Mouse (Mus musculus): ENCODE measurements at regions not wholly inside any gene's neighbourhood (a gene's known extent, or its start where the extent isn't known, plus 50 kb on each side); places are given as distances from the start of the nearest gene placed in this dataset.
"Not testable (repeated sequence)": the region's sequence is repeated elsewhere in the genome, so short reads cannot be mapped to it uniquely, and the experiment has no call there.

DNA sequence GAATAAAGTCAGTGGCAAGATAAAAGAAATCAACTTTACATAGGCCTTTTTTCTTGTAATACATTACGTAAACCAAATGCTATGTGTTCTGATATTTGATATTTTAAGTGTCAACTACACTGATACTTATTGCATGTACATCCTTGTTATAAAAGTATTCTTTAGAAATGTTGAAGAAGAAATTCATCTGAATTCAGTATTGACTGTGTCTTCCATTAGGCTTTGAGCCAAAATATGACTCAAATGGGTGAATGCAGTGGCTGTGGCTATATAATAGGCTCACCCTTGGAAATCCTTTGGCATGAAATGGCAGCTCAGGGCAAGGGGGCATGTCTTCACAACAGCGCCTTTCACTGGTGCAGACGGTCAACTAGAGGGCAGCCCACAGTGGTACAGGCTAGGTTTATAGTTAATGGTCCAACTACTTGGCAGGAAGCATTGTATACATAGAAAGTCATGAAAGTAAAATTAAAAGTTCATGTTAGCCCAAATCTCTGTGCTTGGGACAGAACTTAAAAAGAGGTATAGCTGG lies 217.9 kb downstream of the Cetn3 start:
- H3K4me3 ChIP-seq (ENCODE audit: low read depth, low read length) = no peak overlapping the region
- no peak overlapping the region for H3K27ac ChIP-seq (ENCODE audit: low read length)
- WGBS = 84% methylated on average over 3 of the region's 3 CpGs
- no peak for ATAC-seq
- no peaks in the 10 kb centered on the region for H3K36me3 ChIP-seq (ENCODE audit: control insufficient read depth, insufficient read depth, low read length)
- no peak overlapping the region for H3K9ac ChIP-seq (ENCODE audit: low read depth, low read length)
- no peaks in the 10 kb centered on the region for H3K9me3 ChIP-seq (replicated peaks; ENCODE audit: control insufficient read depth, low read length, poor library complexity, severe bottlenecking)
- no peak overlapping the region for H3K4me2 ChIP-seq (ENCODE audit: low read length)
- no peaks in the 10 kb centered on the region for H3K4me1 ChIP-seq (ENCODE audit: control insufficient read depth, insufficient read depth, low read length)
- H3K27me3 ChIP-seq (ENCODE audit: control insufficient read depth, insufficient read depth, low read depth, low read length) = no peaks in the 10 kb centered on the region

DNA sequence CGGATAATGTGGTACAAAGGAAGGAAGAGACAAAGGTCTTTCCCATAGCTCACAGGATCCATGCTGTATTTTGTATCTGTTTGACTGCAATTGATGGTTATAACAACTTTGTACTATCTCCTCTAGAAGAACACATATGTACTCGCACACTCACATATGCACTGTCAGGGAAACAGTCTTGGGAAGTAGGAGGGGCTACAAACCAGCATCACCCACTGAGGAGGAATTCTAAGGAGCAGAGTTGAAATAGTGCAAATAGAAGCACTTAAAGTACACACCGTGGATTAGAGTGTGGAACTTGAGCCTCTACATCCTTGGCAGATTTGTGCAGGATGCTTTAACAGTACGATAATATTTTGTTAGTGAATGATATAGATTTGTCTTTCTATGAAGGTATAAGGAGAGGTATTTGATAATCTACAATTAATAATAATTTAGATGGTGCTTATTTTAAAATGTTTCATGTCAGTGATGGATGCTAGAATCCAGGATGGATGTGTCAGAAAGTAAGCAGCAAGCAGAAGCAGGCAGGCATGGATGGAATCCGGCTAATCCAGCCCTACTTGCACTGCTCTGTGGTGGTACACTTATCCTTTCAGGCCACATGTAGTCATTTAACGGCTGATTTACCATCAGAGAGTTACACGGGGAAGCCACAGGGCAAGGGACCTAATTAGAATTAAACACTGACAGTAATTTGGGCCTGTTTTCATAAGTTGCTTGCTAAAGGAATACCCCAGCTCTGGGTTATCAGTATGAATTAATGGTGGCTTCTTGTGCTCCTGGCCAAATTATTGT lies 223.3 kb downstream of the Cetn3 start:
- Histone ChIP-seq H3K4me3 (ENCODE audit: low read depth, low read length) (no peak overlapping the region), H3K27me3 (ENCODE audit: control insufficient read depth, insufficient read depth, low read depth, low read length) (no peaks in the 10 kb centered on the region), H3K36me3 (ENCODE audit: control insufficient read depth, insufficient read depth, low read length) (no peaks in the 10 kb centered on the region), H3K4me1 (ENCODE audit: control insufficient read depth, insufficient read depth, low read length) (no peaks in the 10 kb centered on the region), H3K4me2 (ENCODE audit: low read length) (no peak overlapping the region), H3K9me3 (replicated peaks; ENCODE audit: control insufficient read depth, low read length, poor library complexity, severe bottlenecking) (no peaks in the 10 kb centered on the region), H3K27ac (ENCODE audit: low read length) (no peak overlapping the region), H3K9ac (ENCODE audit: low read depth, low read length) (no peak overlapping the region)
- 48% methylated on average over 7 of the region's 7 CpGs for WGBS
- peak; percentile 75 for ATAC-seq

DNA sequence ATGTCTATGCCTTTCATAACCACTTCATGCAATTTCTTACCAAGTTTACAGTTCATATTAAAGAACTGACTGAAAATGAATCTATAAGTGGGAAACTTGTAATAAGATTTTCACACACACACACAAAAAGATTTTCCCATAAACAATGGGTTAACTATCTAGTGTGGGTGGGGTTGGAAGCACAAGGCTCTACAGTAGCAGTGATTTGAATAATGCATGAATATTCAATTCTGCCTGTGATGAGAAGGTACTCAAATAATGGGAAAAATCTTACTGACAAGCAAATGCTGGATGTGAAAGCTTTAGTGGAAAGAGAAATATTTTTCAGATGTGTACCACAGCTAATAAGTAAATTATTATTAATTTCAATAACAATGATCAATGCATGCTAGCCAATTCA lies 224.3 kb downstream of the Cetn3 start:
- no peak overlapping the region for H3K9ac ChIP-seq (ENCODE audit: low read depth, low read length)
- ATAC-seq = no peak
- no peaks in the 10 kb centered on the region for H3K27me3 ChIP-seq (ENCODE audit: control insufficient read depth, insufficient read depth, low read depth, low read length)
- H3K4me2 ChIP-seq (ENCODE audit: low read length) = no peak overlapping the region
- no peak overlapping the region for H3K27ac ChIP-seq (ENCODE audit: low read length)
- H3K9me3 ChIP-seq (replicated peaks; ENCODE audit: control insufficient read depth, low read length, poor library complexity, severe bottlenecking) = no peaks in the 10 kb centered on the region
- H3K4me1 ChIP-seq (ENCODE audit: control insufficient read depth, insufficient read depth, low read length) = no peaks in the 10 kb centered on the region
- H3K4me3 ChIP-seq (ENCODE audit: low read depth, low read length) = no peak overlapping the region
- no peaks in the 10 kb centered on the region for H3K36me3 ChIP-seq (ENCODE audit: control insufficient read depth, insufficient read depth, low read length)

DNA sequence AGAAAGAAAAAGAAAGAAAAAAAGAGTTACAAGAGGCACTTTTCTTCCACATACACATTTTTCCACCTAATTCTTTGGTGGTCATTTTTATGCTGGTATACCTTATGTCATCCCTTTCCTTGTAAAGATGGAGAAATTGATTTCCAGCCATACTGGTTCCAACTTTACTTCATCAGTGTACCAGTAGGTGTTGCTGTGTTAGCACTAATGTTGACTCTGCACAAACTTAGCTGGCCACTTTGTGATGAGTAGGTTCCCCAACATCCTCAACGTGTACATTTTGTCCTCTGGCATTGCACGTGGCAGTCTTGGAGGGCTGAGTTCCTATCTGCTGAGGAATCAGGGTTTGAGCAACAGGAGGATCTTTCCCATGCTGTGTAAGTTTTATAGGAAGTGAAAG lies 256.7 kb downstream of the Cetn3 start:
- Histone ChIP-seq H3K4me1 (ENCODE audit: control insufficient read depth, insufficient read depth, low read length) (no peaks in the 10 kb centered on the region), H3K9ac (ENCODE audit: low read depth, low read length) (no peak overlapping the region), H3K4me3 (ENCODE audit: low read depth, low read length) (no peak overlapping the region), H3K36me3 (ENCODE audit: control insufficient read depth, insufficient read depth, low read length) (no peaks in the 10 kb centered on the region), H3K4me2 (ENCODE audit: low read length) (no peak overlapping the region), H3K27me3 (ENCODE audit: control insufficient read depth, insufficient read depth, low read depth, low read length) (no peaks in the 10 kb centered on the region), H3K27ac (ENCODE audit: low read length) (no peak overlapping the region), H3K9me3 (replicated peaks; ENCODE audit: control insufficient read depth, low read length, poor library complexity, severe bottlenecking) (no peaks in the 10 kb centered on the region)
- no peak for ATAC-seq
- WGBS = 48% methylated on average over 2 of the region's 2 CpGs

DNA sequence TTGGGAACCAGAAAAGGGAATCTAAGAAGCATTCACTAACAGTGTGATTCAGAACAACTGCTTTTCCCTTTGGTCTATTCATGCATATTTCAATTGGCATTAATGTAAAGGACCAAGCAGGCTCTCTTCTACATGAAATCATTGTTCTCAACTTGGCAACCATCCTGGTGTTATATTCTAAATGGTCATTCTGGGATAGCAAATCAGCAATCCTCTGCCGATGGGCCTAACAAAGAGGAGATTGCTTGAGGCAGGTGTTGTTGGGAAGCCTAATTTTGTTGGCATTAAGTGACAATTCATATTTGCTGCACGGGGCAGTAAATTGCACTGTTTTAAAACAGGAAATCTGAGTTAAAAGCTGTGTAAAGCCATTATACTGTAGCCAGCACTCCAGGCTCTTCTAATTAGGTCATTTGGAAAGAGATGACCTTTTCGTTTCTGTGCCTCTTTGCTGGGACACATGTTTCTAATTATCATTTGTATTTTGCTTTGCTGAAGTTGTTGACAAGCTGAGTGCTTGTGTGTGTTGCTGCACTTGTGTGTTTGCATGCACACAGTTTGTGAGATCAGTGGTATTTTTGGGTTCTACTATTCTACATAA lies 275.4 kb downstream of the Cetn3 start:
- Histone ChIP-seq H3K36me3 (ENCODE audit: control insufficient read depth, insufficient read depth, low read length) (no peaks in the 10 kb centered on the region), H3K4me2 (ENCODE audit: low read length) (no peak overlapping the region), H3K9me3 (replicated peaks; ENCODE audit: control insufficient read depth, low read length, poor library complexity, severe bottlenecking) (no peaks in the 10 kb centered on the region), H3K4me3 (ENCODE audit: low read depth, low read length) (no peak overlapping the region), H3K27me3 (ENCODE audit: control insufficient read depth, insufficient read depth, low read depth, low read length) (no peaks in the 10 kb centered on the region), H3K9ac (ENCODE audit: low read depth, low read length) (no peak overlapping the region), H3K27ac (ENCODE audit: low read length) (no peak overlapping the region), H3K4me1 (ENCODE audit: control insufficient read depth, insufficient read depth, low read length) (no peaks in the 10 kb centered on the region)
- WGBS = 30% methylated on average over 3 of the region's 3 CpGs
- peak; percentile 62; the same call in 1 of the 2 replicates for ATAC-seq

DNA sequence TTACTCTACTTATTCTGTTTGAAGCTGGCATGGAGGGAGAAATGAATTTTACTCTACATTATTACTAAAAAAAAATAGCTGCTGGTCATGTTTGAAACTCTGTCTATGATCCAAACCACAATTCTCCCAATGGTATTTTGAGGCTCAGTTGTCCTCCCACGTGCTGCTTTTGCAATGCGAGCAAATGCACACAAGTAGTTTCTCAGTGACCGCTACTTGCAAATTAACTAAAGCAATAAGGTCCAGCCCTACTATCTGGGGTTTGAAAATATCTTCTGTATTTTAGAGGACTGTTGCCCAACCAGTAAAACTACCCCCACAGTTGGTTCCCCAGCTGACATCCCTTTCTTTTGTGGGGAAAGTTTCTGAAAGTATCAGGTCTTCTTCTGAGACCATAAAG lies 276.0 kb downstream of the Cetn3 start:
- Histone ChIP-seq H3K36me3 (ENCODE audit: control insufficient read depth, insufficient read depth, low read length) (no peaks in the 10 kb centered on the region), H3K9me3 (replicated peaks; ENCODE audit: control insufficient read depth, low read length, poor library complexity, severe bottlenecking) (no peaks in the 10 kb centered on the region), H3K4me3 (ENCODE audit: low read depth, low read length) (no peak overlapping the region), H3K4me2 (ENCODE audit: low read length) (no peak overlapping the region), H3K27ac (ENCODE audit: low read length) (no peak overlapping the region), H3K27me3 (ENCODE audit: control insufficient read depth, insufficient read depth, low read depth, low read length) (no peaks in the 10 kb centered on the region), H3K9ac (ENCODE audit: low read depth, low read length) (no peak overlapping the region), H3K4me1 (ENCODE audit: control insufficient read depth, insufficient read depth, low read length) (no peaks in the 10 kb centered on the region)
- ATAC-seq = no peak
- WGBS = 82% methylated on average over 3 of the region's 3 CpGs

DNA sequence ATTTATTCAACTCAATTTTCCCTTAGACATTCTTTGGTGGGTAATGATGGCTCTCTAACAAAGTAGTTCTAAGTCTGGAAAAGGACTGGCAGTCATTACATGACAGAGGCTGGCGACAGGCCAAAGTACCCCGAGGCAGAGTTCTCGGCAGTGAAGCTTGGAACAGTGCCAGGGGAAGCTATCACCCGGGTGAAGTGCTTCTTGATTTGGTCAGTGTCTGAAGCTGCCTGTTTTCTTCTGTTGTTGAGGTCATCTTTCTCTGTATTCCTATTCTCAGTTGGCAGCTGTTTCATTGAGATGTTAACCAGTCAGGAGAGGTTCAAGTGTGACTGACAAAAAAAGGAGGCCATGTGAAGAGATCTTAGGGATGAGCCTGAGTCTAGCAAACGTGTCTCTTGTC lies 276.6 kb downstream of the Cetn3 start:
- peak; percentile 76 for ATAC-seq

DNA sequence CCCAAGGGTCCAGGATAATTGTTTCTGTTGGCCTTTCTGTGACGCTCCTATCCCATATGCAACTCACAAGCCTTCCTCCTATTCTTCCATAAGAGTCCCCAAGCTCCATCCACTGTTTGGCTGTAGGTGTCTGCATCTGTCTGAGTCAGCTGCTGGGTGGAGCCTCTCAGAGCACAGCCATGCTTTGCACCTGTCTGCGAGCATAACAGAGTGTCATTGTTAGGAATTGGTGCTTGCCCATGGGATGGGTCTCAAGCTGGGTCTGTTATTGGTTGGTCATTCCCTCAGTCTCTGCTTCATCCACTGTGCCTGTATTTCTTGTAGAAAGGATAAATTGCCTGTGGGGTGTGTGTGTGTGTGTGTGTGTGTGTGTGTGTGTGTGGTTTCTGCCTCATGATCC lies 281.0 kb downstream of the Cetn3 start:
- not testable (repeated sequence) for ATAC-seq; H3K4me2 ChIP-seq (ENCODE audit: low read length); H3K27me3 ChIP-seq (ENCODE audit: control insufficient read depth, insufficient read depth, low read depth, low read length); H3K9ac ChIP-seq (ENCODE audit: low read depth, low read length); H3K4me1 ChIP-seq (ENCODE audit: control insufficient read depth, insufficient read depth, low read length); H3K27ac ChIP-seq (ENCODE audit: low read length); H3K9me3 ChIP-seq (replicated peaks; ENCODE audit: control insufficient read depth, low read length, poor library complexity, severe bottlenecking); H3K36me3 ChIP-seq (ENCODE audit: control insufficient read depth, insufficient read depth, low read length); H3K4me3 ChIP-seq (ENCODE audit: low read depth, low read length)
- WGBS = 91% methylated on average over 2 of the region's 2 CpGs

More for the DNA sequence above, 276.6 kb downstream of the Cetn3 start:
- no peak overlapping the region for H3K4me2 ChIP-seq (ENCODE audit: low read length)
- H3K4me3 ChIP-seq (ENCODE audit: low read depth, low read length) = no peak overlapping the region
- H3K4me1 ChIP-seq (ENCODE audit: control insufficient read depth, insufficient read depth, low read length) = no peaks in the 10 kb centered on the region
- no peaks in the 10 kb centered on the region for H3K27me3 ChIP-seq (ENCODE audit: control insufficient read depth, insufficient read depth, low read depth, low read length)
- H3K9me3 ChIP-seq (replicated peaks; ENCODE audit: control insufficient read depth, low read length, poor library complexity, severe bottlenecking) = no peaks in the 10 kb centered on the region
- no peak overlapping the region for H3K27ac ChIP-seq (ENCODE audit: low read length)
- H3K36me3 ChIP-seq (ENCODE audit: control insufficient read depth, insufficient read depth, low read length) = no peaks in the 10 kb centered on the region
- WGBS = 22% methylated on average over 5 of the region's 5 CpGs
- H3K9ac ChIP-seq (ENCODE audit: low read depth, low read length) = no peak overlapping the region

DNA sequence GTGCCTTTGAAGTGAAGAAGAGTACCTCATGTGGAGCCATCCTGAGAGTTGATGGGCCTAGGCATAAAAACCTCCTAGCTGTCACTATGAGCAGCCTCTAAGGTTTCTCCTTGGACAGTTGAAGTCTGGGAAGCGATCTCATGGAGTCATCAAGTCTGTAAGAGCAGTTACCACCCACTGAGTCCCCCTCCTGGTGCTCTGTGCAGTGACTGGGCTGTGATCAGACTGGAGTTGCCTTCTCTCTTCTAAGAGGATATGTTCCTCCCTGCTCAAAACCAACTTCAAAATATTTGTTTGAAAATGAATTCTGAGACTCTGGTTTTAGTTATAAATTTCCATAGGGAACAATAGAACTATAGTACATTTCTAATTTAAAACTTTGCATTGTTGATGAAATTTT lies 283.3 kb downstream of the Cetn3 start:
- no peak for ATAC-seq
- Histone ChIP-seq H3K4me2 (ENCODE audit: low read length) (no peak overlapping the region), H3K36me3 (ENCODE audit: control insufficient read depth, insufficient read depth, low read length) (no peaks in the 10 kb centered on the region), H3K4me3 (ENCODE audit: low read depth, low read length) (no peak overlapping the region), H3K9ac (ENCODE audit: low read depth, low read length) (no peak overlapping the region), H3K9me3 (replicated peaks; ENCODE audit: control insufficient read depth, low read length, poor library complexity, severe bottlenecking) (no peaks in the 10 kb centered on the region), H3K27me3 (ENCODE audit: control insufficient read depth, insufficient read depth, low read depth, low read length) (no peaks in the 10 kb centered on the region), H3K4me1 (ENCODE audit: control insufficient read depth, insufficient read depth, low read length) (no peaks in the 10 kb centered on the region), H3K27ac (ENCODE audit: low read length) (no peak overlapping the region)
- 67% methylated on average over 1 of the region's 1 CpGs for WGBS
